Mouse (Mus musculus) lung, postnatal 0 days (tissue): Measurements from ENCODE around the gene Gnb5.

ENCODE experiments used
- CTCF ChIP-seq: IDR thresholded peaks from 2 replicates; pipeline ENCODE4 v1.5.1; 2016; ENCODE audit warnings: antibody characterized with exemption, mild to moderate bottlenecking
- EP300 ChIP-seq: IDR thresholded peaks from 2 replicates; pipeline ENCODE4 v1.6.1; 2016; ENCODE audit warnings: antibody characterized with exemption, mild to moderate bottlenecking, control low read depth

DNA sequence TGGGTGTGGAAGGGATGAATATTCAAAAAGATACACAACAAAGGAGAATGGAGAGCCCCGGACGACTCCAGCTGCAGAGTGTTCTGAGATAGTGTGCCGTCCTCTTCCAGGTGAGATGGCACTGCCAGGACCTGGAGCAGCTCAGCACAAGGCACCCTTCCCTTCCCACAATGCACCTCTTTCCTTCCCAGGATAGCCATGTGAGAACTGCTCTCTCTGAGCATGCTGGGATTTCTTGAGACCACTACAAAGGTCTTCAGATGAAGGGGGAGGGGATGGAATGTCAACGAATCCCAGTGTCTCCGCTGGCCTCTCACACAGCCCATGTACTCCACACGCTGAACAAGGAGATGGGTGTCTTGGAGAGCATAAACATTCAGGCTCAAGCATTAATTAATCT is 18.5 kb upstream of the Gnb5 start:
- TF ChIP-seq CTCF (no peak), EP300 (no peak)
